Mouse (Mus musculus): ENCODE measurements around the gene 2410137M14Rik.
"Not testable (repeated sequence)": the region's sequence is repeated elsewhere in the genome, so short reads cannot be mapped to it uniquely, and the experiment has no call there.

The 2410137M14Rik gene

GRCm38 (mm10) chr17:36993770-36994325 lies 12.8 kb upstream of the 2410137M14Rik start:
- no peak for DNase-seq

- no peak for DNase-seq
Measured at GRCm38 (mm10) chr17:36992336-36993104, 11.5 kb upstream of the 2410137M14Rik start.

GRCm38 (mm10) chr17:36990630-36991029 lies 9.6 kb upstream of the 2410137M14Rik start:
- not testable (repeated sequence) for DNase-seq

- DNase-seq = no peak
Measured at GRCm38 (mm10) chr17:36989437-36989836, 8.4 kb upstream of the 2410137M14Rik start, which contains the start of gene H2-M5. Gene H2-M5 (minus strand): TSS chr17:36989537.

- no peak for DNase-seq
Measured at GRCm38 (mm10) chr17:36988475-36988874, 7.4 kb upstream of the 2410137M14Rik start.

GRCm38 (mm10) chr17:36982253-36983155 lies 1.5 kb upstream of the 2410137M14Rik start:
- no peak for DNase-seq

- DNase-seq = no peak
Measured at GRCm38 (mm10) chr17:36981845-36982244, 808 bp upstream of the 2410137M14Rik start.

- no peak for DNase-seq
Measured at GRCm38 (mm10) chr17:36973271-36973787, 7.7 kb downstream of the 2410137M14Rik start.

- DNase-seq = peak in 1 of 2 experiments; percentile 35
Measured at GRCm38 (mm10) chr17:36972791-36973190, 8.2 kb downstream of the 2410137M14Rik start.

- no peak for DNase-seq
Measured at GRCm38 (mm10) chr17:36971172-36971850, 9.7 kb downstream of the 2410137M14Rik start.

GRCm38 (mm10) chr17:36970316-36970890 lies 10.6 kb downstream of the 2410137M14Rik start:
- DNase-seq = no peak

- no peak for DNase-seq
Measured at GRCm38 (mm10) chr17:36966875-36967274, 14.2 kb downstream of the 2410137M14Rik start.

GRCm38 (mm10) chr17:36961125-36961524 lies 19.9 kb downstream of the 2410137M14Rik start:
- DNase-seq = no peak

GRCm38 (mm10) chr17:36958884-36959283 lies 22.2 kb downstream of the 2410137M14Rik start:
- DNase-seq = no peak

- DNase-seq = peak; percentile 94 to 96
Measured at GRCm38 (mm10) chr17:36957999-36958743, 22.9 kb downstream of the 2410137M14Rik start, which contains the start of the genes Znrd1 and Znrd1as. Gene Znrd1 (minus strand): TSS chr17:36958559. Gene Znrd1as (plus strand): TSS chr17:36958592.

- no peak for DNase-seq
Measured at GRCm38 (mm10) chr17:36953062-36953461, 28.0 kb downstream of the 2410137M14Rik start.

- no peak for DNase-seq
Measured at GRCm38 (mm10) chr17:36952631-36953030, 28.4 kb downstream of the 2410137M14Rik start.

- peak; percentile 96 to 97 for DNase-seq
Measured at GRCm38 (mm10) chr17:36950981-36951947, 29.8 kb downstream of the 2410137M14Rik start, which contains the start of gene Ppp1r11. Gene Ppp1r11 (minus strand): TSS chr17:36951741.

GRCm38 (mm10) chr17:36949265-36949664 lies 31.8 kb downstream of the 2410137M14Rik start:
- DNase-seq = no peak

GRCm38 (mm10) chr17:36948286-36948685 lies 32.8 kb downstream of the 2410137M14Rik start:
- no peak for DNase-seq
